Mouse (Mus musculus) gastrocnemius, adult 2 months (tissue): ENCODE results near the gene Hgfac. TPM values are rescaled to one million over a fixed set of nuclear protein-coding genes. Genes with fewer than 3 reads are reported as not detected.

Source experiments
- DNase-seq: peaks from one replicate; pipeline ENCODE4 v3.0.0; 2022
- H3K27ac ChIP-seq: fragments of 200-600 bp; 2 replicates; pipeline ENCODE4 v1.8.1; 2022; ENCODE audit warnings: mild to moderate bottlenecking
- H3K4me3 ChIP-seq: fragments of 200-600 bp; 2 replicates; pipeline ENCODE4 v1.8.1; 2022; ENCODE audit warnings: mild to moderate bottlenecking, moderate library complexity
- CTCF ChIP-seq: fragments of 200-600 bp; IDR thresholded peaks from 2 replicates; pipeline ENCODE4 v1.8.1; 2022; ENCODE audit warnings: antibody characterized with exemption, mild to moderate bottlenecking, moderate library complexity
- intact Hi-C: fragments of 180-260 bp; cut with DNase I; formaldehyde crosslinking; loops from one replicate; pipeline ENCODE4 v1.15.1; 2025
- total RNA-seq, 2 experiments: library from RNA; stranded (reverse); gene quantifications; 2 replicates each; pipeline ENCODE4 v1.2.3; 2021

Hgfac gene
- total RNA-seq, 2 experiments from 2014 or later, result 0.25 to 0.48 TPM

DNA sequence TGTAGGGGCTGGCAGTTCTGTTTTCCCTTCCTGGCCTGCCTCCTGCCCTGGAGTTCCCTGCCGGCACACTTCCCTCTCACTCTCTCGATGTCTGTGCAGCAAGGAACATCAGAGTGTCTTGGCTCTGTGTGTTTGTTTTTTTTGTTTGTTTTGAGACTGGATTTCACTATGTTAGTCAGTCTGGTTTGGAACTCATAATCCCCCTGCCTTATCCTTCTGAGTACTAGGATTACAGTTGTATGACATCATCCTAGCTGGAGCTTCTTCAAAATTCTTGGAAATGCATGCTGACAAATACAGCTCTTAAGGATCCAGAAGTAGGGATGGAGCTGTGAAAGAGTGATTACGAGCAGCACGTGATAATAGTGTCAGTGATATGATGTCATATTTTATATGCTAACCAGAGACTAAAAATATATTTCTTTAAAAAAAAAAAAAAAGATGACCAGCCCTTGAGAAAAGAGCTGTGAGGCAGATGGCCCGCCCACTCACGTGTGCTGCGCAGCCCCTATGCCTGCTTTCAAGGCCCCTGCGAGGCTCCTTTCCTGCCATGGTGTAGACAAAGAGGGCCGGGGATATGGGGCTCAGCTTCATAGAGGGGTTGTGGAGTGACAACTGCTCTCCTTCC is 21.5 kb upstream of the Hgfac start:
- DNase-seq, result no peak
- no peak overlapping the region for H3K27ac ChIP-seq
- intact Hi-C loops, result no loop called here
- no peak overlapping the region for H3K4me3 ChIP-seq
- TF ChIP-seq CTCF, result no peak

DNA sequence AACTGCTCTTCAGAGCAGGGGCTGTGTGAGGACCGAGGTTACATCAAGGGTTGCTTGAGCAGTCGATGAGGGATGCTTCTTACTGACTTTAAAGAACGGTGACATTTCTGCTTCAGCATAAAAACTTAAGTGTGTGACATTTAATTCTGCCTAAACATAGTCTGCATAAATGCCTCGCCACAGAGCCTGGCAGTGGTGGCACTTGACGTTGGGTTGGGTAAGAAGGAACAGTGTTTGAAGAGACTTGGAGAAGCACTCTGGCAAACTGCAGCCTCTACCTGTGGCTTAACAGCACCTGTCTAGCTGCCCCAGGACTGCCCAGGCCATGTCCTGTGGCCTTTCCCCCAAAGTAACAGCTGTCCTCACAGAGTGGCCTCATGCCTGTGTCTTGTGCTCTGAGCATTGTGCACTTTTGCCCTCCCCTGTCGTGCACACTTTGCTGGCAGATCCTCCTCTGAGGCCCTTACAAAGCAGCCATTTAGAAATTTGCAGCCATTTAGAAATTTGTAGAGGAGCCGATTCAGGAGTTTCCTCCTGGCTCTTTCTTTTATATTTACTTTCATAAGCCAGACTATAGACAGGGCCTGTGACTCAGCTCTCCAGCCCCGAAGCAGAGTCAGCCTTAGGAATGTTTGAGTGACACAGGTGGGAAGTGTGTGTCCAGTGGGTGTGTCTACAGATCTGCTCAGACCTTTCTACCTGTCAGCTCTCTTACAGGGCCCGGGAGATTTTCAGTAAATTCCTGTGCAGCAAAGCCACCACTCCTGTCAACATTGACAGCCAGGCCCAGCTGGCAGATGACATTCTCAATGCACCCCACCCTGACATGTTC is 20.7 kb upstream of the Hgfac start:
- no peak for TF ChIP-seq CTCF
- intact Hi-C loops, result no loop called here
- no peak overlapping the region for H3K27ac ChIP-seq
- no peak overlapping the region for H3K4me3 ChIP-seq
- no peak for DNase-seq

DNA sequence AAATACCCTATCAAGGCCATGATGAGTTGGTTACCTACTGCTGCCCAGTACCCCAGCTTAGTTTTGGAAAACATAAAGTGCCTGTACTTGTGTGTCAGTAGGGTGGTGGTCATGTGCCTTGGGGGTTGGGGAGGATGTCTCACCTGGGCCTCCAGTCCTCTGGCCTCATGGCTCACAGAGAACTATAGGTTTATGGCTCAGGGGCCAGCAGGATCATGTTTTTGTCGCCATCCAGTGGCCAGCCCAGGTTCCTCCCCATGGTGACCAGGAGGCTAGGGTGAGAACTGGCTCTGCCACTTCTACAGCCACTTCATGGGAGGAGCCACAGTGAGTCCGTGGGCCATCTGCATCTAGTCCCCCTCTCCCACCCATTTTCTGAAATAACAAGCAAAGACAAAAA is 16.3 kb upstream of the Hgfac start:
- intact Hi-C loops, result loop anchor here (1.0 to 5.0 kb wide), 2 partner anchors 39 to 108 kb away; no protein-coding TSS in a partner anchor
- peak; percentile 81 for TF ChIP-seq CTCF
- peak; percentile 69 for DNase-seq
- H3K27ac ChIP-seq, result no peak overlapping the region
- H3K4me3 ChIP-seq, result no peak overlapping the region

DNA sequence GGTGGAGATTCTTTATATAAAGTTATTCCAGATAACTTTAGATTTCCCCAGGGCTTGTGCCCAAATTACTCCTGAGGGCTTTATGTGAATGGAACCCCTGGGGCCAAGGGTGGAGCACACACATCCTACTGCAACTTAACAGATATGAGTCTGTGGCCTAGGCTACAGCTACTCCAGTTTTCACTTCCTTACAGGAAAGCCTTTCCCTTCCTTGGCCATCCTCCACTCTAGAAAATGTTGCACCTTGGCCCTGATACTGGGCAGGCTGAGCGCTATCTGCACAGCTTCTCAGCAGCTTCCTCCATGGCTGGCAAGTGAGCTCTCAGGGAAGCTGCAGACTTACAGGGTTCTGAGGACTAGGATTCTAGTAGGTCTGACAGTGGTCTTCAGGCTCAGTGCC is 12.0 kb upstream of the Hgfac start:
- intact Hi-C loops, result loop anchor here (5.0 kb wide), 1 partner anchor 112 kb away; no protein-coding TSS in a partner anchor
- H3K27ac ChIP-seq, result peak overlapping the region; percentile 63
- no peak overlapping the region for H3K4me3 ChIP-seq
- TF ChIP-seq CTCF, result no peak
- DNase-seq, result no peak

DNA sequence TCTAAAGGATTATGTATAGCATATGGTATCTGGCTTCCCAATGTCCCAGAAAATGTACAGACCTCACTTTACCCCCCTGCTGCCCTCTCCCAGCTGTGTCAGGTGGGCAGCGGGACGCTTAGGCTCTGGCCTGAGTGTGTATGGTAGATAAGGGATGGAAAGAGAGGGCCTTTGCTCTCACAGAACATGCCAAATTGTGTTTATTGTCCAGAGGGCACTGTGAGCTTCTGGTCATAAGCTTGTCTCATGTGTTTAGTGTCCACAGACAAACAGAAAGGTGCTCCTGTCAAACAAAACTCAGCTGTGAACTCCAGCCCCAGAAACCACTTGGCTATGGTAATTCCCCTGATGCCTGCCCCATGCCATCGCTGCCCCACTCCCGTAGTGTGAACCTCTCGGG is 11.6 kb upstream of the Hgfac start:
- Histone ChIP-seq H3K27ac (peak overlapping the region; percentile 43), H3K4me3 (no peak overlapping the region)
- intact Hi-C loops, result loop anchor here (5.0 kb wide), 1 partner anchor 112 kb away; no protein-coding TSS in a partner anchor
- TF ChIP-seq CTCF, result no peak
- no peak for DNase-seq

DNA sequence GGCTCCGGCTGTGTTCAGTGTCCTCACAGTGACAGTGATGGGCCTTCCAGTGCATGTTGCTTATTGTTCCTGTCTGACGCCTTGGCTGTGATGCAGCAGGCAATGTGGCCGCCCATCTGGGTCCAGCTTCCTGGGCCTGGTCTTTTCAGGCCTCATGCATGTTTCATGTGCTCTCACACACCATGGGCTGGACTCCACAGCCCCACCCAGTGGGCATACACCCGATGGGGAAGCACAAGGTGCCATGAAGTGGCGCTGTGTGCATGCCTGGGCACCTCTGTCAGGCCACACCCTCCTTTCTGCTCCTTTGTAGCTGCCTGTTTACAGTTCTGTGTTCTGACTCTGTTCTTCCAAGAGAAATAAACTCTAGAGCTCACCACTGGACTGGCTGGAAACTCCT is 8.2 kb upstream of the Hgfac start:
- intact Hi-C loops, result no loop called here
- TF ChIP-seq CTCF, result peak; percentile 33
- Histone ChIP-seq H3K27ac (no peak overlapping the region), H3K4me3 (no peak overlapping the region)
- DNase-seq, result no peak

DNA sequence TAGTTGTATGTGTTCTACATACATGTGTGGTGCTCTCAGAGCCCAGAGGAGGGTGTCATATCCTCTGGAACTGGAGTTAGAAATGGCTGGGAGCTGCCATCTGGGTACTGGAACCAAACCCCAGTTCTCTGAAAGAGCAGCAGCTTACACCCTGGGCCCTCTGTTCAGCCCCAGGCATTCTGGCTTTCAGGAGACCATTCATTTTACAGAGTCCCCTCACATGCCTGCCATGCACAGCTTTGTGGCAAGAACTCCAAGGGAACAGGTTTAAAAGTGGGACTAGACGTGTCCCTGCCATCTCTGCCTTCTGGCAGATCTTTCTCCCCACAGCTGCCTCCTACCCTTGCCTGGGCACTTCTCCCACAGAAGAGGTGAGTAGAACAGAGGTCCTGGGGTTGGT is 7.7 kb upstream of the Hgfac start:
- intact Hi-C loops, result no loop called here
- TF ChIP-seq CTCF, result no peak
- Histone ChIP-seq H3K4me3 (no peak overlapping the region), H3K27ac (no peak overlapping the region)
- DNase-seq, result no peak

DNA sequence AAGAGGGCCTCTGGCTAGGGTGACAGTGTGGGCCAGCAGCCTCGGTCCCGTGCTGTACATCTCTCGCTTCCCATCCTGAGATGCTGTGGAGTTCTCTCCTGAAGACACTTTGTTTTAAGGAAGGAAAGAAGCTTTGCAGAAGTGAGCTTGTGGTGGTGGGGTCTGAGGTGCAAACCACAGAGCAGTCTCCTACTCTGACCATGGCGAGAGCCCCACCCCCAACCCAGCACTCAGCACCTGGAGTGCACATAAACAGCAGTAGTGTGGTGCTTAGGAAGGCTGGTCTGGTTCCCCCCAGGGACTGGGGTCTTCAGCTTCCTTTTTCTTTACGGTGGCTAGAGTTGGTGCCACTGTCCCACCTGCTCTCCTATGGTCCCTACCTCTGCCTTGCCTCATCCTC is 6.2 kb upstream of the Hgfac start:
- TF ChIP-seq CTCF, result no peak
- no peak overlapping the region for H3K4me3 ChIP-seq
- DNase-seq, result no peak
- peak overlapping the region; percentile 69 for H3K27ac ChIP-seq
- intact Hi-C loops, result no loop called here

DNA sequence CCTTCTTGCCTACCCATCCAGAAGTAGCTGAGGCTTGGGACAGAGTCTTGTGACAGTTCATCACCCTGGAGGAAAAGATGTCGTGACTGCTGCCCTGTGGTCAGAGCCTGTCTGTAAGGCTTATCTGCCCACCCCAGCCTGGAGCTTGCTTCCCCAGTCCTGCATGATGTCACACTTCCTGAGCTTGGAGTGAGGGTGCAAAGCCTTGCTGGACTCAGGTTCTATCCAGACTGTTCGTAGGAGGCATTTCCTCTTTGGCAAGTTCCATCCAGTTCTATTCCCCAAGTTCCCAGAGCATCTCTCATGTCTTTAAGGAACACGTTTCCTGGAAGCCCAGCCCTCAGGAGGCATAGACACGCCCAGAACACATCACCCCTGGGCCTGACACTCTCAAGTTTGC is 5.5 kb upstream of the Hgfac start:
- intact Hi-C loops, result no loop called here
- no peak for DNase-seq
- TF ChIP-seq CTCF, result no peak
- Histone ChIP-seq H3K4me3 (no peak overlapping the region), H3K27ac (peak overlapping the region; percentile 69)

DNA sequence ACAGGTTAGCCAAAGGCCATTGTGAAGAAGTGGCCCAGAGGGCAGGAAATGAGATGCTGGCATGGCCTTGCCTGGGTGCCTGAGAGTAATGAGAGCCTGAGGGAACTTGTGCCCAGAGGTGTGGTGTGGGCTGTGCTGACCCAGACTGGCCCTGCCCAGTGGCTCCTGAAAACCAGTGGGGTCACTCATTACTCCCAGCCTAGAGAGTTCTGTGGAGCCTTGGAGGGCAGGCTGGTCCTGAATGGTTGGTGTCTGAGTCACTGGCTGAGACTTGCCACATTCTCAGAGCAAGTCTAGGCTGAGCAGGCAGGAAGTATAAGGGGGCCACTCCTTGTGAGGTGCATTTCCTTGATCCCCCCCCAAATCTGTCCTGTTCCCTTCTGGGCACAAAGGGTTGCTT is 3.9 kb upstream of the Hgfac start:
- Histone ChIP-seq H3K27ac (peak overlapping the region; percentile 25), H3K4me3 (no peak overlapping the region)
- no peak for DNase-seq
- intact Hi-C loops, result no loop called here
- no peak for TF ChIP-seq CTCF

DNA sequence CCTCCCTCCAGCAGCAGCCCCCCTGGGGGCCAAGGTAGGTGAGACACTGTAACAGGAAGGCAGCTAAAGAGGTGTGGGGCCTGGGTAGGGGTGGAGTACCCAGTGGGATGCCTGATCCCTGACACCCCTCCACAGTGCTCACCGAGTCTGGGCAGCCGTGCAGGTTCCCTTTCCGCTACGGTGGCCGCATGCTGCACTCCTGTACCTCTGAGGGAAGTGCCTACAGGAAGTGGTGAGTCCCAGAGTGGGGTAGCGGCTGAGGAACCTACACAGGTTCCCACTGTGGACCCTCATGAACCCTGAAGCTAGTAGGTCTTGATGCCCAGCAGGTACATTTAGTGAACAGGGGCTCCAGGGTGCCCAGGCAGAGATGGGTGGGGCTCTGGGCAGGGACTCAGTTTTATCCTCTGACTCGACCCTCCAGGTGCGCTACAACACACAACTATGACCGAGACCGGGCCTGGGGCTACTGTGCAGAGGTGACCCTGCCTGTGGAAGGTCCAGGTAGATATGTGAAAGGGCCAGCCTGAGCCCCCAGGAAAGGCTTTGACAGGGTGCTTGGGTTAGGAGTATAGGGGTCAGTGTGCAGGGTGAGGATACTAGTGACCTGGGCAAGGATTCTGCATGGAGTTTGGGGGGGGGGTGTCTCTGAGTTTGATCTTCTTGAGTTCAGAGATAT is 1.3 kb downstream of the Hgfac start:
- H3K4me3 ChIP-seq, result no peak overlapping the region
- DNase-seq, result no peak
- no peak for TF ChIP-seq CTCF
- intact Hi-C loops, result loop anchor here (1.0 to 2.0 kb wide), 2 partner anchors 56 to 127 kb away; no protein-coding TSS in a partner anchor
- H3K27ac ChIP-seq, result no peak overlapping the region

DNA sequence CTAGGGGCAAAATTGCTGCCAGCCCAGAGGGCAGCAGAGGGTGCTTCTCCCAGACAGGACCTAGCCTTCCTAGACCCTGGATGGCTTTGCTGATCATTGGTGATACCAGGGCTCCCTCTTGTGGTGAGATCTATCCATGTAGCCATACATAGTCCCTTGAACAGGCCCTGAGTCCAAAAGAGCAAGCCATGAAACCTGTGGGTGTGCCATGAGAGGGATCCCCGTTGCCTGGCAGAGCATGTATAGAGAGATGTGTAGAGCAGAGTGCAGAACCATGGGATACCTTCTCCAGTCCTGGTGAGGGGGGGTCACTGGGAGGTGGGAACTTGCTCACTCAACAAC is 1.8 kb downstream of the Hgfac start:
- Histone ChIP-seq H3K4me3 (no peak overlapping the region), H3K27ac (no peak overlapping the region)
- DNase-seq, result peak; percentile 70
- intact Hi-C loops, result loop anchor here (1.0 to 2.0 kb wide), 2 partner anchors 56 to 128 kb away; no protein-coding TSS in a partner anchor
- TF ChIP-seq CTCF, result peak; percentile 89

DNA sequence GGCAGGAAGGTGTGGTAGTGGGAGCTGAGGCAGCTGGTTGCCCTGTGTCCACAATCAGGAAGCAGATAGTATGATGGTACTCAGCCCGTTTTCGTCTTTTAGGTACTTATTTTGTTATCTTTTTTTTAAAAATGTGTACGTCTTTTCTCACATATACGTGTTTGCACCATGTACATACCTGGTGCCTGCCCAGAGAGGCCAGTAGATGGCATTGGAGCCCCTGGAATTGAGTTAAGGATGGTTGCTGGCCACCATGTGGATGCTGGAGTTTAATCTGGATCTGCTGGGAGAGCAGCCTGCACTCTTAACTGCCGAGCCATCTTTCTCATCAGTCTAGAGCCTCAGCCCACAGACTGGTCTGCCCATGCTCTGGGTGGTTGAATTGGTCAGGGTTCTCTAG is 9.2 kb downstream of the Hgfac start:
- TF ChIP-seq CTCF, result peak; percentile 65
- DNase-seq, result no peak
- no peak overlapping the region for H3K27ac ChIP-seq
- intact Hi-C loops, result loop anchor here (2.0 kb wide), 2 partner anchors 38 to 80 kb away; no protein-coding TSS in a partner anchor
- no peak overlapping the region for H3K4me3 ChIP-seq
